Mouse (Mus musculus) cerebral cortex, adult 2 months (tissue): ENCODE results near the gene Hepacam.

Experiments used
- WGBS: fragments of 180-500 bp; shearing (Covaris S2); methylation state at CpG from one replicate; pipeline ENCODE4 v1.1.7; 2018; 5-methylcytosine and 5-hydroxymethylcytosine counted together

The Hepacam gene

DNA sequence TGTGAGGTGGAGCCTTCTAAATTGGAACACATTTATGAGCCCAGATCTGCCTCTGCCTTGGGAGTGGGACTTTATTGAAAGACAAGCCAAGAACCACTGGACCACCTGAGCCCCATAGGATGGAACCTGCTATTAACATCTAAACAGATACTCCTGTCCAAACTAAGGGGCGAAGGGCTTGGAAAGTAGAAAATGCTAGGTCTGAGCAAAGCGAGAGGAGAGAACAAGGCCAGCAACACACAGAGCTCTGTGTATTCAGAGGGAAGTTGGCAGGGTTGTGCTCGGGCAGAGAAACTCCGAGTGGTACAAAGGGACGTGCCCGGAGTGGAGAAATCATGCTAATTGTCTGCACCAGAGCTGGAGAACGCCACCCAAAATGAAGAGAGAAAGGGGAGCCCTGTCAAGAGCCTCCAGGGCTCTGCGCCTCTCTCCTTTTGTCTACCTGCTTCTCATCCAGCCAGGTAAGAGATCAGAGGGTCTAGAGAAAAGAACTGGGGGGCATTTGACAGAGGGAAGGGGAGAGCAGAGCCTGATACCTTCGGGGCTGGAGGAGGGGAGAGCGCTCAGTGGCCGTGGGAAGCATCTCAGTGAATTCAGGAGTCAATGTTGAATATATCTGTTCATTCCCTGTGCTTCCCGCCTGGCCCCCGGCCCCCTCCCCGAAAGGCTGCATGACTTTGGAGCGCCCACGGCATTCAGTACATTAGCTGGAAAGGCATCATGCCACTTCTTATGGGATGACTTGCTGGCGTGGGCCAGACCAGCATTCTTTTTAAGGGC lies at the start of gene Hepacam:
Gene Hepacam (plus strand): TSS at position 51 of the 780 bp plus-strand sequence.
- 63% methylated on average over 17 of the region's 17 CpGs for WGBS

DNA sequence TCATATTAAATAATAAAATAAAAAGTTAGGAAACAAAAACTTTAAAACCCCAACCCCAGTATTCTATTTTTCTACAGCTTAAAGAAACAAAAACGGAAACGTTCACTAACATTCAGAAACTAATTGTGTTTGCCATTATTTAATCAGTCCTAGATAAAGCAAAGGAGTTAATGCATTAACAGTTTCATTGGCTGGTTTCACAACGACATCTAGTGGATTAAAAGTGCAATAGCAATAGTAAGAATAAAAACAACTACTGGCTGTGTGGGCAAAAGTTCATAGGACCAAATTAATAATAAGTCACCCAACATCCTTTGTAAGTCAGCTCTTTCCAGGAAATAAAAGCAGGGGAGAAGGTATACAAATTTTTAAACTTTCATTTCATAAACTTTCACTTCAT lies 37.7 kb upstream of the Hepacam start:
- 19% methylated on average over 3 of the region's 3 CpGs for WGBS

DNA sequence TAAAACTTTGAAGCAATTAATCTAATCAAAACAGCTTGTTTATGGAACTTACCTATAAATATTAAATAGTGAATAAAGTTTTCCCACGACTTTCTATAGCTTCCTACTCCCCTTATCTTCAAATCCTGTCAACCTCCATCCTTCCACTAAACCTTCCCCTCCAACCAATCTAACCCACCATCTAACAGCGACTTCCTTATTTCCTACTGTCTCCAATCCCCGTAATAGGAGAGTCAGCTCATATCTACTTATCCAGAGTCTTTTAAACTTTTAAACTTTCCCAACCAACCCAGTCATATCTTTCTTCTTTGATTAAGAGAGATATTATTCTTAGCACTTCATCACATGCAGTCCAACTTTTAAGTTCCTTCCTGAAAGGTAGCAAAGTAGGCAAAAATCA lies 21.7 kb upstream of the Hepacam start:
- WGBS = 82% methylated on average over 3 of the region's 3 CpGs

DNA sequence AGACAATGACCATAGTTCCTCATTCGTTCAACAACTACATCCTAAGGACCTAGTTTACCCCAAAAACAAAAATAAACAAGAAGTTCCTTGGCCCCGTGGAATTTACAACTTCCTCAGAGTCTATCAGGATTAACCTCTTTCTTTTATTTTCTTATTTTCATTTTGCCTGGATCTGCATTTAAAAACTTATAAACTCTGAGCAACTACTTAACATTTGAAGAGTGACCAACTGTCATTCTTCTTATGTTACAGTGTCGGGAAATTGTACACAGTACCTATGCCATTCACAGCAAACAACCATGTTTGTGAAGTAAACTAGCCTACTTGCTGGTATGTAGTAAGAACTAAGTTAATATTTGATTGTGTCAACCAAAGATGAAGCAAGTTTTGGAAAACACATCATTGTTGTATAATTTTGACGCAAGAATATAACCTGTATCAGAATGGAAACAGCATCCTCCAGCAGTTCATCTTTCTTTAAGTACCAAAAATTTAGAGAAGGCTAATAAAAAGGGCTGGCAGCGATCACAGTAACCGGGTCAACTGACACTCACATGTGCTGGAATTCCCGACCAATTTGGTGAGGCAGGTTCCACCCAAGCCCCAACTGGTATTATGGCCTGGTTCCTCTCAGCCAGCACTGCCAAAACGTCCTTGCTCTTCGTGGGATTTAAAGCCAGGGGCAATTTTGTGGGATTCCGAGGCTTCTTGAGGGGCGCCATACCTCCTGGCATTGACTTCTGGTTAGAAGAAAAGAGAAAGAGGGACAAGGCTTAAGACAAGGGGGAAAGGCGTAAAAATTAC lies 19.8 kb upstream of the Hepacam start:
- WGBS = 16% methylated on average over 12 of the region's 12 CpGs

DNA sequence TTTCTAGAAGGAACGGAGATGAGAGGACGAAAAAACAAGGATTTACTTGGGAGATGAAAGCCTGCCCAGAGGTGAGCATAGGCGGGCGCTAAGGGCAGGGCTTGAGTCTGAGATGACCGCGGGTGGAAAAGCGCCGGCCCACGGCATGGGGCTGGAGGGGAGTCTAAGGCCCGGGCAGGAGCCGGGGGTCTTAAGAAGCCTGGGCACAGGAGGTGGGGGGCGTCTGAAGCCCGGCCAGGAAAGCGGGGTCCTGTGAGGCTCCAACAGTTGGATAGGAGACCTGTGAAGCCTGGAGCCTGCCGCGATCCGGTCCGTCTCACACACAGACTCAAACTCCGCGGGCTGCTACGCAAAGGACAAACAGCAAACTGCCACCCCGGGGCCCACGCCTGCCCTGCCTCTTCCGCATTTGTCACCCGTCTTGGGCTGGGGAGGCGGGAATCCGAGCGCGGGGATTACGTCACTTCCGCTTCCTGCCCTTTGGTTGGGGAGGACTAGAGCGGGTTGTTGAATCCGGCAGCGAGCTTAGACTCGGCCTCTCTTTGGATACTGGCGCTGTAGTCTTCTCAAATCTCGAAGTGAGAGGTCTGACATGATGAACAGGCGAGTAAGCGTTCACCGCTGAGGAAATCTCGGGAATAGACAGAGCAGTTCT lies 19.0 kb upstream of the Hepacam start, which contains the start of gene Ccdc15:
Gene Ccdc15 (minus strand): TSS at position 445 of the 655 bp plus-strand sequence.
- under 1% methylated on average over 41 of the region's 41 CpGs for WGBS

DNA sequence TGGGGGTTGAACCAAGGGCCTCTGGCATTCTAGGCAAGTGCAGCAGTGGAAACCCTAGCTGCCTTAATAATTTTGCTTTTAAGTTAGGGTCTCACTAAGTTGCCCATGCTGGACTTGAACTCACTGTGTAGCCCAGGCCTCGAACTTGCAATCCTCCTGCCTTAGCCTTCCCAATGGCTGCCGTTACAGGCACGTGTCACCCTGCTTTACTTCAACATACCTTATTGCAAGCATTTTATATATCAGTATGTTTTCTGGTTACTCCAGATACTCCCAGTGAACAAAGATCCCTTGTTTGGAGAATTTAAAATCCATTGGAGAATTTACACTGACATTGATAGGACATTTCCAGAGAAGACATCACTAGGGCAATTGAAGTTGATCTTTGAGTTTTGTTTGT lies 18.1 kb upstream of the Hepacam start:
- WGBS = 89% methylated on average over 3 of the region's 3 CpGs

DNA sequence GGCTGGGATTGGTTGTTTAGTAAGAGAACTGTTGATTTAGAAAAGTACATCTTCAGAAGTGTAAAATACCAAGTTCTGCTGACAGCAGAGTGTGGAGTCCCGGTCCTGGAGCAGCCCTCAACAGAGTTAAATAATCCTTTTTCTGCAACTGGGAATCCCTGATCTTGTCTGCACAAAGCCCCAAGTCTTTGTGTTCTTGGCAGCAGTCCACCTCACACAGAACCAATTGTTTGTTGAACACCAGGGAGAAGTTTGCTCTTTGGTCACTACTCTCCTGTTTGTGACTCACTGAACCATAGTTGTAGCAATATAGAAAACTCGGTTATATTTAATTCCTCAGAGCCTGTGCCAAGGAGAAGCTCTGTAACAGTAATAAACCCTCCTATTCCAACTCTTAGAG lies 15.9 kb upstream of the Hepacam start:
- 19% methylated on average over 2 of the region's 2 CpGs for WGBS

DNA sequence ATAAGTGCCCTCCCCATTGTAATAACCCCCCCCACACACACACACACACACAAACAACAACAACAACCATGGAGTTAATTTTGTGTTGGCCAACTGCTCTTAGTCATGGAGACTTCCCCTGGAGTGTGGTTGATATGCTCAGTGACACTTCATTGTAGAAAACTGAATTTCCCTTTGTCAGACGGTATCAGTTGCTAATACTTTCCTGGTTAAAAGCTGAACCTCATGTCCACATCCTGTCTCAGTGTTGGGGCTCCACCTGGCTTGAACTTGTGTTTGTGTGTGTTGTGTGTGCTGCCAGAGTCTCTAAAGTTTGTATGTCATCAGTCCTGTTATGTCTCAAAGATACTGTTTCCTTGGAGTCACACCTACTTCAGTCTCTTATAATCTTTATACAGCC lies 12.7 kb upstream of the Hepacam start:
- WGBS = 73% methylated on average over 1 of the region's 1 CpGs

DNA sequence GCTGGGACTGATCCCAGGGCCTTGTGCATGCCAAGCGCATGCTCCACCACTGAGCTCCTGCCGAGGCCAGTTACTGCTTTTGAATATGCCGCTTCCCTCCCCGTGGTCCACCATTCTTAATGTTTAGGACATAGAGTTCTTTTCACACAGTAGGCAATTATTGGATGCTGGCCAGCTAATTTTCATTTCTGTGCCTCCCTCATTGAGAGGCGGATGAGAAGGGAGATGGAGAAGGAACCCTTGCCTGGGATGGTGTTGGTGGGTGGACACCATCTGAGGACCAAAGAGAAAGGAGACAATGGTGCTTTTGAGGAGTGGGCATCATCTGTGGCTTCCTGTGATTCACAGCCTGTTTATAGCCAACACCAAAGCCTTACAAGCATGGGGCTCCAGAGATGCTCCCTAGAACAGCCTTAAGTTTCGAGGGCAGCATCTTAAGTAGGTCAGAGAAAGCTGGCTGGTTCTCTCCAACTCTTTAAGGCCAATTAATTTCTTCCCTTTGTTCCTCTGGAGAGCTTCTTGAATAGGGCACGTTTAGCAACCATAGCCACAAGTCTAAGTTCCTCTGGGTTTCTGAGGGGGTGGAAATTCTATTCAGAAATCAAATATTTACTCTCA lies 8.3 kb upstream of the Hepacam start:
- 37% methylated on average over 7 of the region's 7 CpGs for WGBS

DNA sequence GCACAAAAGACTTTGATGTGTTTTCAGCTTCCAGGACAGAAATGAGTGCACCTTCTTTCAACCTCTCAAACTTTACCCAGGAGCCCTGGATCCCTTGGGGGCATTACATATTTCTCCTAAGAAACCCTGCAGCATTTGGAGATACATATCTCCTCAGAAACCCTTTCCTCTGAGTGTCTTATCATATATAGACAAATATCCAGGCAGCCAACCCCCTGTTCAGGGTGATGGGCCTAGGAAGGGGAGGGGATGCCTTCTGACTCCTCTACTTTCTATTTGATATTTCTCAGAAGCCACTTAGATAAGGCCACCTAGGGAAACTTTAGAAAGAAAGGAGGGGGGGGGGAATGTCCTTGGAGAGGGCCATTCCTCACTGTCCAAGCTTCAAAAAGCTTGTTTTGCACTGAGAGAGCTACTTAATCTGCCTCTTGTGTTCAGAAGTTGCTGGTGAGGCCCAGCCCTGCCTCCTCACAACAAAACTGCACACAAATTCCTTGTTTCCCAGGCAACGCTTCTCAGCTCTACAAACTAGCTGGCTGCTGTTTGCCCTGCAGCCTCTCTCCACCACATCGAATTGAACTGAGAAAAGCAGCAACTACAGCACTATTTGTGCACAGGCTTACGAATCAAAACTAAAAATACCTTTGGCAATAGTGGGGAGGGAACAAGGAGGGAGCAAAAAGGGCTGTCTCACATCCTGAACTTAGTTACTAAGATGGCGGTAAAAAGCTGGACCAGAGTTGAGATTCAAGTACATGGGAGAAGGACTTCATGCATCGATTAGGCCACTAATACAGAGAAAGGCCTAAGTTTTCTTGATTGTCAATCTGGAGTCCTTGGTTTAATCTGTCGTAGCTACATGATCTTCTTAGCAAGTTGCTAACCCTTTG lies 7.6 kb upstream of the Hepacam start:
- WGBS = 27% methylated on average over 6 of the region's 6 CpGs

DNA sequence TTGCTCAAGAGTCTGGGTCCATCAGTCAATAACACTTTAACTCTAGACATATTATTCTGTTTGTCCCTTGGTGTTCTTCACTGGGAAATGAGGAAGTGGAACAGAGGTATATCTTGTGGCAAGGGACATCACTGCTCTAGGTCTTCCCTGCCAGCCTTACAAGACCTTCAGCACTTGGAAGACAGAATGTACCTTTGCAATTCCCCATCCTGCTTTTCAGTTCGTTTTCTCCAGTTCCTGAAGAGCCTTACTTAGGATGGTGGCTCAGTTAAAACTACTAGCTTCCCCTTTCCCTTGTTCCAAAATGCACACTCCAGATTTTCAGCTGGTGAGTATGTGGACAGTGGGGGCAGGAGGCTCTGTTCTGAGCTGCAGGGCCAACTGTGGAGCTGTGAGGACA lies 4.3 kb upstream of the Hepacam start:
- 55% methylated on average over 1 of the region's 1 CpGs for WGBS

DNA sequence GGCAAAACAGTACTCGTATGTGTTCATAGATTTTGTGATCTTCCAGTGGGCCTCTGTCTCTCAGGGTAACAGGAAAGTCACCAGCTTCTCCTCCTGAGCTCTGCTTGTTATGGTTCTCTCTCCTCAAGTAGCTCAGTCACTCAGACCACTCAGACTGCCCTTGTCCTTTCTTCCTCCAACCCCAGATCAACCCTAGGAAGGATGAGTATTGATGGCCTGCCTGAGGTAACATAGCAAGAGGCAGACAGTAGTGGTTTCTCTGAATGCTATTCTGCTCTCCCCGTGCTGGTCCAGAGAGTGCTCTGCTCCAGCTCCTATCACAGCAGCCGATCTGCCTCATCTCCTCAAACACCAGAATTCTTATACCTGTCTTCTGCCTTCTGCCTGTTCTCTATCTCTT lies 3.6 kb upstream of the Hepacam start:
- 55% methylated on average over 3 of the region's 3 CpGs for WGBS

DNA sequence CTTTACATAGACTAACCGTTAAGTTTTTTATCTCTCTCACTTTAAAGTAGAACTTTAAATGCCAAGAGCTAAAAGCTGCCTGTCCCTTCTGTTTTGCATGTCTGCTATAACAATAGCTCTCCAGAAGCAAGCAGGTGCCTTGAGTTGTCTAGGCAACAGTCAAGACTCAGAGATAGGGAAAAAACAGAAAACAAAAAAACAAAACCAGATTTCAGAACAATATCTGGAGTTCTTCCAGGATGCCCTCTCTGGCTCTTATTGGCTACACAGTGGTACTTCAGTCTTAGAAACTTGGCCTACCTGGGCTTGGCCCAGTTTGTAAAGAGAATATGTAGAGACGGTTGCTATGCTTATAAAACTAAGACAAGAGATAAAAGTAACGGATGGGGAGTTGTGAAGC lies 2.8 kb upstream of the Hepacam start:
- WGBS = 39% methylated on average over 3 of the region's 3 CpGs

DNA sequence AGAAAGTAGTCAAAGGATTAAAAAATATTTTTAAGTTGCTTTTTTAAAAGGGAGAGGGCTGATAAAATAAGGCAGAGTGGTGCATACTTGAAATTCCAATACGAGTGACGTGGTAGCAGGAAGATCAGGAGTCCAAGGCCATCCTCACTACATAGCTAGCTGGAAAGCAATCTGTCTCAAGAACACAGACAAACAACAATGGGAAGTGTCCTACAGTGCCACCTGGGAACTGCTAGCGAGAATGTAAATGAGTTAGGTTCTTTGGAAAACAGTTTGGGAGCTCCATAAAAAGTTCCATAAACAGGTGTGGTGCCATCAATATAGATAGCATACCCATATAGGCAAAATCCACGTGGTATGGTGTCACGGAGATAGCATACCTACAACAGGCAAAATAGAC lies 1.4 kb upstream of the Hepacam start:
- WGBS = 63% methylated on average over 5 of the region's 5 CpGs

DNA sequence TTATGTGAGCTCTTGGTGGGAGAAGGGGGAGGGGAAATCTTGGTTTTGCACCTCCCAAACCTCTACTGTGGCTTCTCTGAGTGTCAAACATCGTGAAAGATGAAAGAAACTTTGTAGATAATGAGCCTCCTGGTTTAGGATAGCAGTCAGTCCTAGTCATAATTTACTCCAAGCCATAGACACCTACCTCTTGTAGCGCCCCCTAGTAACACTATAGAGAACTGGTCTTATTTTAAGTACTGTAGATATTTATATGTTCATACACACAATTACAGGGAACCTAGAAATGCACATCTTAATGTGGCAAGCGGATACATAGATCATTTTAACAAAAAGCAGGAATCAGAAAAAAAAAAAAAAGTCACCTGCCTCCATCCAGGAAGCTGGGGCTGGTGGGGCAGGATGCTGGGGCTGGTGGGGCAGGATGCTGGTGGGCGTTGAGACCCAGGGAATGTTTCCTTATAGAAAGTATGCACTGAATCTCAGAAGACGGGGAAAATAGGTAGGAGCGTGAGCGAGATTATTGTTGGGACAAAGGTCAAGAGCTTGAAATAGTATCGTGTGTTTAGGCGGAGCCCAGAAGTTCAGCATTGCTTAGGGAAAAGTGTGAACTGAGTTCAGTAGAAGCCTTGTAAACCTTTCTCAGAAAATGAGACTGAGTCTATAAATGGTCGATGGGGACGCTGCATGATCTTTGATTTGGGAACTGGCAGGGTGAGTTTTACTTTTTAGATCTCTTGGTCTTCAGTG lies 1.1 kb downstream of the Hepacam start:
- WGBS = 58% methylated on average over 11 of the region's 11 CpGs

DNA sequence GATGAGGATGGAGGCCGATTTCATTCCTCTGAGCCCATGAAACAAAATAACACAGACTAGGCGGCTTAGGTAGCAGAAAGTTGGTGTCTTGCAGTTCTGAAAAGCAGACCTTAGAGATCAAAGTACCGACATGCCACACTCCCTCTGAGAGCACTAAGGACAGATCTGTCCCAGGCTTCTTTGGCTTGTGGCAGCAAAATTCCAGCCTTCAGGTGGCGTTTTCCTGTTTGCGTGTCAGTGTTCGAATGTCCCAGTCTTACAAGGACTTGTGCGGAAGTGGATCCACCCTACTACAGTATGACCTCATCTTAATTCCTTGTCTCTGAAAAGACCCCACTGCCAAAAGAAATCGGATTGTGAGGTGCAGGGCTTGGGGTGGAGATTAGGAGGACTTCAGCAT lies 1.7 kb downstream of the Hepacam start:
- 57% methylated on average over 8 of the region's 8 CpGs for WGBS

DNA sequence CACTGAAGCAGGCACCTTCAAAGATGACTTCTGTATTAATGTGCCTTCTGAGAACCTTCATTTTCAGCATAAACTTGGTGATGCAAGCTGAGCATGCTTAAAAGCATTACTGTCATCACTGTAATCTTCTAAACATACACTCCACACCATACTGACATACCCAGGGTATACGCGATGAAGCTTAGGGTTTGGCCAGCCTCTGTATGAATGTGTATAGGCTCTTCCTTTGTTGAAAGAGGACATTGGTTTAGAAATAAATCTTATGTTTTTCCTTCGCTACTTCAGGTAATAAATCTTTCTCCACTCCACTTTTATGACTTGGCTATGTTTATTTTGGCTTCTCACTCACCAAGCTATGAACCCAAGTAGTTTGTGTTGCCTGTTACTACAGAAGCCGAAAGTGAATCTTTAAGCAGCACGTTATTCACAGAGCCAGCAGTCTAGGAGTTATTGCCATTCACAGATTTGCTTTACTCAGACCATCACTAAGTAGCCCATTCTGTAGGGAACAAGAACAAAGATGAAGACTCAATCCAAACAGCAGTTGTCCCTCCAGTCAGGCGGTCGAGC lies 4.2 kb downstream of the Hepacam start:
- 80% methylated on average over 7 of the region's 7 CpGs for WGBS

DNA sequence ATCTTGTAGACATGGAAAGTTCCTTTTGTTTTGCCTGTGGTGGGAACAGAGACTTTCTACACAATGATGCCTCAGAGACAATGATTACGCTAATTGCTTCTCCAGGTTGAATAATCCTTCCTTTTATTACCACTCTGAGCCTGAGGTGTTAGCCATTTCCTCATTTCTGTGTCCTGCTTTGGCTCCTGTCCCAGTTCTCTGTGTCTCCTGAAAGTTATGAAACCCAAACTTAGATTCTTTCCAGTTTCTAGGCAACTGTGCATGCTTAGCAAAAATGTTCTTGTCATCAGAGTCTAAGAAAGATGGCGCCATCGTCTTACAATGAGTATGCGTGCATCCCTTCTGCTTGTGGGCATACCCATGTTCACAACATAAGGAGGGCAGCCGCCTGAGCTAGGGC lies 8.6 kb downstream of the Hepacam start:
- WGBS = 55% methylated on average over 5 of the region's 5 CpGs

DNA sequence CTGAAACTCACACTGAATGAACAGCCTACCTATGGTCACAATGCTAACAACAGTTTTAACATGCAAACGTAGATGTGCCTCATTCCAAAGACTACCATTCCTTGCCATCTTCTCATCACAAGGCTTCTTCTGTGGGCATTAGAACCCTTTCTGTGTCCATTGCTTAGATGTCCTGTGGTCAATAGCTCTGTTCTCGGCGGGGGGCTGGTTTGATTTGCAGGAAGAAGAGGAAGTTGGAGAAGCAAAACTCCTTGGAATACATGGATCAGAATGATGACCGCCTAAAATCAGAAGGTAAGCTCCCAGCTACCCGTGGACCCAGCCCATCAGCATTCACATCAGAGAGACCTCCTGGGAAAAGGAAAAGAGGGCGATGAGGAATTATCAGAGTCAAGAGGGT lies 16.0 kb downstream of the Hepacam start:
- 88% methylated on average over 6 of the region's 6 CpGs for WGBS
